Mouse (Mus musculus) left cerebral cortex, adult 9 months (tissue): ENCODE measurements around the gene Ranbp2.

Source experiments
- DNase-seq, 2 experiments: peaks; one replicate each; pipeline ENCODE4 v3.0.0; 2022; ENCODE audit warnings: low spot score in 2 of 2

Gene Ranbp2

GRCm38 (mm10) chr10:58446384-58447279 is at the start of gene Ranbp2:
TSS of gene Ranbp2 (plus strand) at chr10:58446920.
- DNase-seq, result peak; percentile 96 to 97

- DNase-seq, result no peak
These were observed 47.8 kb upstream of the Ranbp2 start for GRCm38 (mm10) chr10:58398941-58399340.

- DNase-seq, result peak; percentile 59 to 60
These were observed 44.9 kb upstream of the Ranbp2 start for GRCm38 (mm10) chr10:58401838-58402237.

GRCm38 (mm10) chr10:58404639-58405038 is 42.1 kb upstream of the Ranbp2 start:
- no peak for DNase-seq

GRCm38 (mm10) chr10:58405285-58405948 is 41.3 kb upstream of the Ranbp2 start:
- DNase-seq, result no peak

GRCm38 (mm10) chr10:58405949-58406305 is 40.8 kb upstream of the Ranbp2 start:
- no peak for DNase-seq

GRCm38 (mm10) chr10:58412331-58412730 is 34.4 kb upstream of the Ranbp2 start:
- no peak for DNase-seq

GRCm38 (mm10) chr10:58412852-58413251 is 33.9 kb upstream of the Ranbp2 start:
- DNase-seq, result no peak

GRCm38 (mm10) chr10:58416702-58417101 is 30.0 kb upstream of the Ranbp2 start:
- DNase-seq, result no peak

- DNase-seq, result no peak
These were observed 28.3 kb upstream of the Ranbp2 start for GRCm38 (mm10) chr10:58418290-58418971.

GRCm38 (mm10) chr10:58427930-58428329 is 18.8 kb upstream of the Ranbp2 start:
- DNase-seq, result no peak

- peak in 1 of 2 experiments; percentile 11 for DNase-seq
These were observed 870 bp upstream of the Ranbp2 start for GRCm38 (mm10) chr10:58445850-58446249.

GRCm38 (mm10) chr10:58447280-58447781 is 611 bp downstream of the Ranbp2 start:
- peak in 1 of 2 experiments; percentile 20 for DNase-seq

- DNase-seq, result no peak
These were observed 4.9 kb downstream of the Ranbp2 start for GRCm38 (mm10) chr10:58451575-58451974.

- no peak for DNase-seq
These were observed 5.5 kb downstream of the Ranbp2 start for GRCm38 (mm10) chr10:58452185-58452584.

- DNase-seq, result no peak
These were observed 13.2 kb downstream of the Ranbp2 start for GRCm38 (mm10) chr10:58459896-58460295.

- DNase-seq, result peak; percentile 35 to 38
These were observed 30.5 kb downstream of the Ranbp2 start for GRCm38 (mm10) chr10:58477086-58477755.

- no peak for DNase-seq
These were observed 31.4 kb downstream of the Ranbp2 start for GRCm38 (mm10) chr10:58478071-58478578.

GRCm38 (mm10) chr10:58479954-58480490 is 33.3 kb downstream of the Ranbp2 start:
- no peak for DNase-seq

GRCm38 (mm10) chr10:58491031-58491430 is 44.3 kb downstream of the Ranbp2 start:
- no peak for DNase-seq

- DNase-seq, result no peak
These were observed 48.9 kb downstream of the Ranbp2 start for GRCm38 (mm10) chr10:58495637-58496036.
